Mouse (Mus musculus): ENCODE data around the gene Slc25a16.
A peak's percentile ranks its signal among the peaks of the same experiment; 100 is the strongest.
"Not testable (repeated sequence)": the region's sequence is repeated elsewhere in the genome, so short reads cannot be mapped to it uniquely, and the experiment has no call there.

Gene Slc25a16

GRCm38 (mm10) chr10:62906336-62906735 lies 14.1 kb upstream of the Slc25a16 start:
- DNase-seq: no peak

- DNase-seq: not testable (repeated sequence)
Observed at GRCm38 (mm10) chr10:62908896-62909295, 11.5 kb upstream of the Slc25a16 start, which contains the start of gene Tet1. TSS of gene Tet1 (minus strand) at chr10:62908996.

GRCm38 (mm10) chr10:62911120-62911519 lies 9.3 kb upstream of the Slc25a16 start:
- no peak for DNase-seq

- DNase-seq: no peak
Observed at GRCm38 (mm10) chr10:62918985-62919384, 1.4 kb upstream of the Slc25a16 start.

- no peak for DNase-seq
Observed at GRCm38 (mm10) chr10:62920766-62921156, 328 bp downstream of the Slc25a16 start.

GRCm38 (mm10) chr10:62924096-62924635 lies 3.7 kb downstream of the Slc25a16 start:
- DNase-seq: peak; percentile 51

GRCm38 (mm10) chr10:62932381-62932780 lies 11.9 kb downstream of the Slc25a16 start:
- no peak for DNase-seq

- DNase-seq: no peak
Observed at GRCm38 (mm10) chr10:62944975-62945580, 24.6 kb downstream of the Slc25a16 start.

- DNase-seq: peak; percentile 89
Observed at GRCm38 (mm10) chr10:62946738-62947471, 26.5 kb downstream of the Slc25a16 start, which contains the start of gene Dna2. TSS of gene Dna2 (plus strand) at chr10:62947026.

- no peak for DNase-seq
Observed at GRCm38 (mm10) chr10:62948551-62948950, 28.1 kb downstream of the Slc25a16 start.

GRCm38 (mm10) chr10:62963956-62964355 lies 43.5 kb downstream of the Slc25a16 start:
- no peak for DNase-seq

- DNase-seq: no peak
Observed at GRCm38 (mm10) chr10:62965796-62966195, 45.4 kb downstream of the Slc25a16 start.

- peak; percentile 34 for DNase-seq
Observed at GRCm38 (mm10) chr10:62966291-62966690, 45.9 kb downstream of the Slc25a16 start.

- peak; percentile 45 for DNase-seq
Observed at GRCm38 (mm10) chr10:62971821-62972220, 51.4 kb downstream of the Slc25a16 start.

- no peak for DNase-seq
Observed at GRCm38 (mm10) chr10:62979667-62980038, 59.2 kb downstream of the Slc25a16 start.

GRCm38 (mm10) chr10:62980039-62980954 lies 59.9 kb downstream of the Slc25a16 start, which contains the start of gene Rufy2:
TSS of gene Rufy2 (plus strand) at chr10:62980223.
- DNase-seq: peak; percentile 91

- no peak for DNase-seq
Observed at GRCm38 (mm10) chr10:62984072-62984471, 63.6 kb downstream of the Slc25a16 start.

- peak; percentile 31 for DNase-seq
Observed at GRCm38 (mm10) chr10:62984495-62984894, 64.1 kb downstream of the Slc25a16 start.

GRCm38 (mm10) chr10:62987341-62987740 lies 66.9 kb downstream of the Slc25a16 start:
- no peak for DNase-seq

- DNase-seq: no peak
Observed at GRCm38 (mm10) chr10:62990636-62991035, 70.2 kb downstream of the Slc25a16 start.

- DNase-seq: no peak
Observed at GRCm38 (mm10) chr10:62993991-62994390, 73.6 kb downstream of the Slc25a16 start.

All from kidney, postnatal 14 days (tissue).